Mouse (Mus musculus): ENCODE results near the gene Vmn1r80.
"Not testable (repeated sequence)": the region's sequence is repeated elsewhere in the genome, so short reads cannot be mapped to it uniquely, and the experiment has no call there.

The Vmn1r80 gene

GRCm38 (mm10) chr7:12188986-12189385 lies at the start of gene Vmn1r80:
Vmn1r80 (plus strand) TSS chr7:12189286.
- no peak for DNase-seq

- no peak for DNase-seq
Observed at GRCm38 (mm10) chr7:12149957-12150356, 39.1 kb upstream of the Vmn1r80 start, which contains the start of gene Vmn1r78. Vmn1r78 (plus strand) TSS chr7:12150257.

GRCm38 (mm10) chr7:12156463-12156862 lies 32.6 kb upstream of the Vmn1r80 start:
- not testable (repeated sequence) for DNase-seq

- DNase-seq: not testable (repeated sequence)
Observed at GRCm38 (mm10) chr7:12170979-12171378, 18.1 kb upstream of the Vmn1r80 start, which contains the start of gene Vmn1r79. Vmn1r79 (plus strand) TSS chr7:12171279.

GRCm38 (mm10) chr7:12172926-12173325 lies 16.2 kb upstream of the Vmn1r80 start:
- not testable (repeated sequence) for DNase-seq

DNA sequence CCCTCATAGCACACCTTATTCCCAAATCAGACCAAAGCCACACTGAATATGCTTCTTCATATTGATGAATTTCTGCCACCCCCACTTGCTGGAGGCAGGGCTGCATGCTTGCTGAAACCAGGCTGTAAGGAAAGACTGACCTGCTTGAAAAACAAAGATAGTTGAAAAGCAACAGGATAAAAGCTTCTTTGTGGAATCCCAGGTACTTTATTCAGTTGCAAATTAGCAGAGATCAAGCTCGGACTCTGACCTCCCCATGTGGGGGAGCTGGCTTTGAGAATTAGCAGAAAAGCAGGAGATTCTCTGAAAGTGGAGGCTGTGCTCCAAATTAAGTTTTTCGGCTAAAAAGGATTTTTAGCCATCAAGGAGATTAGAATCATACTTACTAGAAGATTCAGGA lies 15.1 kb downstream of the Vmn1r80 start:
- no peak for DNase-seq

Measured in cerebellum, postnatal 25 days (tissue).